Mouse (Mus musculus) heart, embryonic 13.5 days (tissue): ENCODE measurements around the gene Cdh23. TPM values are rescaled to one million over a fixed set of nuclear protein-coding genes. Genes with fewer than 3 reads are reported as not detected.

ENCODE experiments used
- ATAC-seq: fragments of 200-750 bp; cut with Nextera tagmentation; 2 replicates; pipeline ENCODE4 v1.8.0; 2017; ENCODE audit warnings: moderate TSS enrichment; ENCODE audit not compliant: insufficient number of reproducible peaks, low FRiP score, low TSS enrichment; ENCODE audit errors: extremely low read depth
- H3K27ac ChIP-seq: fragments of 300-500 bp; sonication (generic); replicated peaks from 2 replicates; pipeline ENCODE4 v1.5.1; 2015; ENCODE audit warnings: moderate library complexity, mild to moderate bottlenecking, inconsistent platforms
- H3K27me3 ChIP-seq: fragments of 300-500 bp; sonication (generic); replicated peaks from 2 replicates; pipeline ENCODE4 v1.6.1; 2015; ENCODE audit warnings: mild to moderate bottlenecking, inconsistent platforms
- H3K36me3 ChIP-seq: fragments of 300-500 bp; sonication (generic); 2 replicates; pipeline ENCODE4 v1.6.1; 2015; ENCODE audit warnings: mild to moderate bottlenecking, inconsistent platforms
- H3K4me1 ChIP-seq: fragments of 300-500 bp; sonication (generic); 2 replicates; pipeline ENCODE4 v1.6.1; 2015; ENCODE audit warnings: inconsistent platforms
- H3K4me2 ChIP-seq: fragments of 300-500 bp; sonication (generic); 2 replicates; pipeline ENCODE4 v1.6.1; 2015; ENCODE audit warnings: inconsistent platforms, mild to moderate bottlenecking, moderate library complexity
- H3K4me3 ChIP-seq: fragments of 300-500 bp; sonication (generic); 2 replicates; pipeline ENCODE4 v1.5.1; 2015; ENCODE audit warnings: moderate library complexity, mild to moderate bottlenecking, inconsistent platforms
- H3K9ac ChIP-seq: fragments of 300-500 bp; sonication (generic); 2 replicates; pipeline ENCODE4 v1.6.1; 2015; ENCODE audit warnings: inconsistent platforms, mild to moderate bottlenecking, moderate library complexity
- H3K9me3 ChIP-seq: fragments of 300-500 bp; sonication (generic); 2 replicates; pipeline ENCODE4 v1.6.1; 2016; ENCODE audit warnings: inconsistent platforms
- WGBS: fragments of 180-500 bp; shearing (Covaris S2); methylation state at CpG from one replicate; pipeline ENCODE4 v1.1.7; 2015; ENCODE audit warnings: mixed read lengths; 5-methylcytosine and 5-hydroxymethylcytosine counted together
- polyA plus RNA-seq: library from polyadenylated mRNA; unstranded; fragments of >200 nt; fragmentation: Nextera tagmentation; extraction: Ambion mirVana; gene quantifications from 2 replicates; pipeline ENCODE4 v1.2.1, GENCODE M21; 2015

Cdh23 gene
- polyA plus RNA-seq, 1 experiment from 2014 or later: 0.27 TPM

DNA sequence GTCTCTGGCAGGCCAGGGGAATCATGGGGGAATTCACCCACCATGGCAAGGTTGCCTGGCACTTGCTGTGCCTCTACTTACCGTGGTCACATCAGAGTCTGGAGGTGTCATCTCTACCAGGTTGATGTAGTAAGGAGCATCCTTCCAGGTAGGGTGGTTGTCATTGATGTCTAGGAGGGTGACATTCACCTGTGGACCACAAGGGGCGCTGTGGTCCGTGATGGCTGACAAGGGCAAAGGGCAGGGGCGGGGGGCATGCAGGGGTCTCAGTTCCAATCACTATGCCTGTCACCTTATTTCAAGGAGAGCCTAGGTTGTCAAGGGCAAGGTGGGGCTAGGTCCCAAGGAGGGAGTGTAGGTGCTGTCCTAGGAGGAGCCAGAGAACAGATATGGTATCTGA lies 276.7 kb downstream of the Cdh23 start:
- Histone ChIP-seq H3K4me1 (no peaks in the 10 kb centered on the region), H3K4me3 (no peak overlapping the region), H3K4me2 (no peak overlapping the region), H3K27me3 (peaks cover 14% of the 10 kb centered on the region), H3K9me3 (no peaks in the 10 kb centered on the region), H3K9ac (no peak overlapping the region), H3K36me3 (no peaks in the 10 kb centered on the region), H3K27ac (no peak overlapping the region)
- ATAC-seq: no peak
- WGBS: 24% methylated on average over 4 of the region's 4 CpGs

DNA sequence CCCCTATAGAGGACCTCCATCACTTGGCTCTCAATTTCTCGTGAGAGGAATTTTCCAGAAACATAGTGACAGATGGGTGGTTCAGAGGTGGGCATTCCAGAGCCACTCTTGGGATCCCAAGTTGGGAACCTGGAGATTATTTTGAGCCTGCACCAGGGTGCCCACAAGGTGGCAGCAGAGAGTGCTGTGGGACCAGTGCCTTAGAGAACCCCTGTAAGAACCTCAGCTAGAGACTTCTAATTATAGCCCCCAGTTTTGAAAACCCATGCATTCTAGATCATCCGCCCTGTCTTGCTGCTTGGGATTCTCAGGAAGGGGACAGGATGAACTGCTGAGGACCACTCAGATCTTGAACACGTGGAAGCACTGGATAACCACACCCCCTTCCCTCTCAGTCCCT lies 278.2 kb downstream of the Cdh23 start:
- no peak for ATAC-seq
- no peaks in the 10 kb centered on the region for H3K36me3 ChIP-seq
- no peak overlapping the region for H3K4me2 ChIP-seq
- no peaks in the 10 kb centered on the region for H3K9me3 ChIP-seq
- H3K9ac ChIP-seq: no peak overlapping the region
- no peak overlapping the region for H3K27ac ChIP-seq
- 8% methylated on average over 3 of the region's 3 CpGs for WGBS
- no peaks in the 10 kb centered on the region for H3K4me1 ChIP-seq
- H3K4me3 ChIP-seq: no peak overlapping the region
- peaks cover 29% of the 10 kb centered on the region for H3K27me3 ChIP-seq

- no peak overlapping the region for H3K4me3 ChIP-seq
- H3K36me3 ChIP-seq: no peaks in the 10 kb centered on the region
- H3K27ac ChIP-seq: no peak overlapping the region
- H3K27me3 ChIP-seq: peaks cover 35% of the 10 kb centered on the region
- no peaks in the 10 kb centered on the region for H3K4me1 ChIP-seq
- WGBS: 87% methylated on average over 2 of the region's 2 CpGs
- H3K9ac ChIP-seq: no peak overlapping the region
- H3K9me3 ChIP-seq: no peaks in the 10 kb centered on the region
- ATAC-seq: no peak
- no peak overlapping the region for H3K4me2 ChIP-seq
Measured at GRCm38 (mm10) chr10:60417041-60417440, 279.2 kb downstream of the Cdh23 start.

DNA sequence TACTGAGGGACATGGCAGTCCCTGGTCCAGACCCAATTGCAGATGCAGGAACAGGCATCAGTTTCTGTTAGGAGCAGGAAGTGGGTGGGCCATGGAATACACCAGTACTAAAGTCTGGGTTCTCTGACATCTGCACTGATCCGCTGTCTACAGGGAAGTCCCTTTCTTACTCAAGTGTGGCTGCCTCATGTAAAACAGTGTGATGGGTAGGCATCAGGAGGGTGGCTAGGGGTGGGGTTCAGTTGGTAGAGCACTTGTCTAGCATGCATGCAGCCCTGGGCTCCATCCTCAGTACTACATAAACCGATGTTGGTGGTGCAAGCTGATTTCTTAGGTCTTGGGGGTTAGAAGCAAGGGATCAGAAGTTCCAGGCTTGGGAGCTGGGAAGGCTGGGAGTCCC lies 282.5 kb downstream of the Cdh23 start:
- no peak overlapping the region for H3K9ac ChIP-seq
- no peak overlapping the region for H3K4me3 ChIP-seq
- WGBS: 71% methylated on average over 2 of the region's 2 CpGs
- no peaks in the 10 kb centered on the region for H3K4me1 ChIP-seq
- peaks cover 66% of the 10 kb centered on the region for H3K27me3 ChIP-seq
- H3K27ac ChIP-seq: no peak overlapping the region
- ATAC-seq: no peak
- no peaks in the 10 kb centered on the region for H3K36me3 ChIP-seq
- H3K9me3 ChIP-seq: no peaks in the 10 kb centered on the region
- no peak overlapping the region for H3K4me2 ChIP-seq

- no peaks in the 10 kb centered on the region for H3K36me3 ChIP-seq
- ATAC-seq: no peak
Measured at GRCm38 (mm10) chr10:60411794-60412193, 284.5 kb downstream of the Cdh23 start.

DNA sequence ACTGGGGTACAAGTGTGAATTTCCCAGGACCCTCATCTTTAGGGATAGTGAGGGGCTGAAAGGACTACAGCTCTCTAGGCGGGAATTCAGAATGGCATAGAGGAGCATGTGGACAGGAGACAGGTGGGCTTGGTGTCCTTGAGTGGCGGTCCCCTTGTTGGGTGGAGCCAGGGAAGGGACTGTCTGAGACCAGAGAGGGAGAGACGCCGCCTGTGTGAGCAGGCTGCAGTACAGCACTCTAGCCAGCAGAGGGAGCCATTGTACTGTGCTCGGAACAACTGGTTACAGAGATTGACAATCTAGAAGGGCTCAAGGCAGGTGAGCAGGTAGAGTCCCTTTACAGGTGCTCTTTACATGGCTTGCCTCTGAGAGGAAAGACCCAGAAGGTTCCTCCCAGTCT lies 288.5 kb downstream of the Cdh23 start:
- H3K4me2 ChIP-seq: no peak overlapping the region
- 2% methylated on average over 5 of the region's 5 CpGs for WGBS
- H3K9me3 ChIP-seq: no peaks in the 10 kb centered on the region
- H3K4me3 ChIP-seq: no peak overlapping the region
- no peak for ATAC-seq
- peaks cover 58% of the 10 kb centered on the region for H3K27me3 ChIP-seq
- no peaks in the 10 kb centered on the region for H3K36me3 ChIP-seq
- no peak overlapping the region for H3K9ac ChIP-seq
- no peaks in the 10 kb centered on the region for H3K4me1 ChIP-seq
- H3K27ac ChIP-seq: no peak overlapping the region

More at GRCm38 (mm10) chr10:60411794-60412193, 284.5 kb downstream of the Cdh23 start:
- Histone ChIP-seq H3K9me3 (no peaks in the 10 kb centered on the region), H3K27me3 (peaks cover 78% of the 10 kb centered on the region), H3K4me1 (no peaks in the 10 kb centered on the region), H3K4me3 (no peak overlapping the region), H3K4me2 (no peak overlapping the region), H3K27ac (no peak overlapping the region), H3K9ac (no peak overlapping the region)
- WGBS: 27% methylated on average over 5 of the region's 5 CpGs

- Histone ChIP-seq H3K36me3 (no peaks in the 10 kb centered on the region), H3K27me3 (peaks cover 49% of the 10 kb centered on the region), H3K4me1 (no peaks in the 10 kb centered on the region), H3K9ac (0 out of 2 replicates have a peak overlapping the region, but pooled peaks have one; percentile 12), H3K27ac (0 out of 2 replicates have a peak overlapping the region, but pooled peaks have one; percentile 15), H3K9me3 (no peaks in the 10 kb centered on the region), H3K4me2 (no peak overlapping the region), H3K4me3 (no peak overlapping the region)
- ATAC-seq: no peak
- WGBS: 44% methylated on average over 7 of the region's 7 CpGs
Measured at GRCm38 (mm10) chr10:60405460-60406177, 290.7 kb downstream of the Cdh23 start.

DNA sequence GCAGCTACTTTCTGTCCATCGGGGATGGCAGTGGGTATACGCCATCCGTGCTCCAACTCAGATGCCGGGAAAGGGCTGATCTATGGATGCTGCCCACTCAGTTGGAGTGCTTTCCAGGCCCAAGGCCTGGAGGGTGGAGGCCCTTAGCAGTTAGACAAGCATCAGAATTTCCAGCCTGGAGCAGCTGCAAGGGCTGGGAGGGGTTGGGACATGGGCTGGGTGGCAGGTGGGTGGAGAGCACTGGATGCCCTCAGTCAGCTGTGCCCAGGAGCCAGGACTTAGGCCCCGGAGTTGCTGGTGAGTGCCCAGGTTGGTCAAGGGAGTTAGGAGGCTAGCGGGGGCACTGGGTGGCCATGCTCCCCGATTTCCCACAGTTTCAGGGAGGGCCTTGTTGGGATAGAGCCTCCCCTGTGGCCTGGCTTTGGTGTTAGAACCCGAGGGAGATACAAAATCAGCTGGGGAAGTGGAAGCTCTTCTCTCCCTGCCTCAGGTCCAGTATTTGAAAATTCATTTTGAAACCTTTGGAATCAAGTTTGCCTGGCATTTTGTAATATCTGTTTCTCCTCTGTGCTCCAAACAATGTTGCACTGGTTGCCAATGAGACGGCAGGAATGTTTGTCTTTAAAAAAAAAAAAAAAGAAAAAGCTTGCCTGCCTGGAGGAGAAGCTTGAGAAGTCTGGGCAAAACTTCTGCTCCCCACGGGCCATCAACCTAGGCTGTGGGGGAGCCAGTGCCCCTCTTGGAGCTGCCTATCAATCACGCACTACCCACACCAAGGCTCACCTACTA lies 295.6 kb downstream of the Cdh23 start:
- no peak for ATAC-seq
- no peak overlapping the region for H3K4me2 ChIP-seq
- H3K4me3 ChIP-seq: no peak overlapping the region
- peaks cover 7% of the 10 kb centered on the region; the same call in 1 of the 2 replicates for H3K4me1 ChIP-seq
- H3K27me3 ChIP-seq: peaks cover 12% of the 10 kb centered on the region
- 73% methylated on average over 11 of the region's 11 CpGs for WGBS
- no peaks in the 10 kb centered on the region for H3K9me3 ChIP-seq
- H3K36me3 ChIP-seq: no peaks in the 10 kb centered on the region
- H3K27ac ChIP-seq: no peak overlapping the region
- peak overlapping the region; percentile 15; the same call in 1 of the 2 replicates for H3K9ac ChIP-seq

DNA sequence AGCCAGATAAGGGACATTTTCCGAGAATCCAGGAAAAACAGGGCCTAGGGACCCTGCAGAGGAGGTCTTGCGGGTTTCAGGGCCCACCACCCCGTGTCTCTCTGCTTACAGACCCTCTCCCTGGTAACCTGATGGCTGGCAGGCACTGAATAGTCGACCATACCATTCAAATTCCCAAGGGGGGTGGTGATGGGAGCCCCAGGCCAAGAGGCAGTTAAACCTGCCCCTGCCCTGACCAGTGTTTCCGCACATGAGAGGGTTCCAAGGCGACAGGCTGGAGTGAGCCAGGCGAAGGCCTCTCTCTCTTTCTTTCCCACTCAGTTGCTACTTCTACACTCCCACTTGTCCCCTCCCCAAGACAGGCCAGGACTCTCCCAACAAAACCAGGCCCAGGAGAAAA lies 296.8 kb downstream of the Cdh23 start, which contains the start of gene Gm17455:
Gm17455 (plus strand) TSS at position 278 of the 400 bp plus-strand sequence.
- Histone ChIP-seq H3K4me3 (no peak within 1 kb of the TSS), H3K27ac (no peak within 1 kb of the TSS), H3K4me1 (peaks cover 17% of the 10 kb centered on the region), H3K27me3 (peaks cover 12% of the 10 kb centered on the region), H3K4me2 (no peak within 1 kb of the TSS), H3K9me3 (no peaks in the 10 kb centered on the region), H3K9ac (peak within 1 kb of the TSS; percentile 28; the same call in 1 of the 2 replicates), H3K36me3 (no peaks in the 10 kb centered on the region)
- ATAC-seq: no peak
- 44% methylated on average over 7 of the region's 7 CpGs for WGBS

GRCm38 (mm10) chr10:60398051-60398814 lies 298.1 kb downstream of the Cdh23 start:
- H3K36me3 ChIP-seq: no peaks in the 10 kb centered on the region
- no peak for ATAC-seq
- 87% methylated on average over 10 of the region's 10 CpGs for WGBS
- H3K4me3 ChIP-seq: no peak overlapping the region
- peaks cover 12% of the 10 kb centered on the region for H3K27me3 ChIP-seq
- H3K9ac ChIP-seq: no peak overlapping the region
- H3K27ac ChIP-seq: no peak overlapping the region
- H3K4me2 ChIP-seq: no peak overlapping the region
- peaks cover 17% of the 10 kb centered on the region for H3K4me1 ChIP-seq
- H3K9me3 ChIP-seq: no peaks in the 10 kb centered on the region

DNA sequence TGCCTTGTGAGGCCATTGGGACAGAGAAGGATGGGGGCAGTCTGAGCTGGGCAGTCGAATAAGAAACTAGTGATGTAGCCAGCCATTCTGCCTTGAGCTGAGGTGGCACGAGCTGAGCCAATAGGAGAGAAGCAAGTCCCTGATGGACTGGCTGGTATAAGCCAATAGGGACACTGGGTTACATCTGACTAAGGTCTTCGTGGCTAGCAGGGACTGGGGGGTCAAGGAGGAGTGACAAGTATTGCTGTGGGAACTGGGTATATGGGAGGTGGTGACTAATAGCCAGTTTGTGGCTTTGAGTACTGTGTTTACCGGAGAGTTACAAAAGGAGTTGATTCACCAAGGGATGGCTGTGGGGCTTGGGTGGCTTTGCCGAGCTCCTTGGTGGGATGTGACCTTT lies 300.7 kb downstream of the Cdh23 start:
- WGBS: 69% methylated on average over 5 of the region's 5 CpGs
- Histone ChIP-seq H3K36me3 (no peaks in the 10 kb centered on the region), H3K27me3 (0 out of 2 replicates have a peak, but pooled peaks cover 2% of the 10 kb centered on the region), H3K4me3 (no peak overlapping the region), H3K9ac (no peak overlapping the region), H3K4me1 (peaks cover 22% of the 10 kb centered on the region), H3K4me2 (no peak overlapping the region), H3K9me3 (no peaks in the 10 kb centered on the region), H3K27ac (no peak overlapping the region)
- no peak for ATAC-seq
